Comparison of ENCODE assay signal across 13 mouse cellular contexts in the genomic region with DNA sequence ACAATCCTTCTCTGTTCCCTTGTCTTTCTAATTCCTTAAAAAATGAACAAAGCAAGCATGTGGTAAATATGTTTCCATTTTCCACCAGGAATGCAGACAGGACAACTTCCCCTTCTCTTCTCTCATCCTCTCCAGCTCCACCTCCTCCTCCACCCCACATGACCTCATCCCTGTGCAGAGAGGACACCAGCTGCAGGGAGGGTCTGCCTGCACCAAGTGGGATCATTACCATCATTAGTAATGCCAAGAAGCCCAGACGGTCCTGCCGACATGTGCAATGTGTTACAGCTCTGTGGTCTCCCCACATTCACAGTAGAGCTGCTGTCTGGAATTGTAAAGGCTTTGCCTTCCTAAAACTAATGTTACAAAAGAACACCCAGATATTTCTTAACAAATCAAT.
A peak's percentile ranks its signal among the peaks of the same experiment; 100 is the strongest.
DNase-seq lines count a peak whose midpoint lies in the region; ATAC-seq lines count a peak whose summit lies in the region.
"Had no signal": no experiment of that assay in that cellular context is flagged by ENCODE, and none has a peak within 500 bp of the region (broad histone marks: within the 10 kb centered on the region; RNA-seq: fewer than 3 reads in every experiment).

No protein-coding gene starts in this region.

- H3K36me3 ChIP-seq in heart, embryonic 13.5 days: no peaks in the 10 kb centered on the region
- H3K36me3 ChIP-seq in forebrain, embryonic 16.5 days (ENCODE audit: control insufficient read depth, insufficient read depth): no peaks in the 10 kb centered on the region

- H3K4me1 ChIP-seq in heart, embryonic 13.5 days: peaks cover 43% of the 10 kb centered on the region
- 0 out of 2 replicates have a peak, but pooled peaks cover 3% of the 10 kb centered on the region for H3K4me1 ChIP-seq in forebrain, embryonic 16.5 days (replicated peaks; ENCODE audit: control insufficient read depth, insufficient read depth, low read length)

- ATAC-seq in heart, embryonic 13.5 days (ENCODE audit: extremely low read depth, insufficient number of reproducible peaks, low FRiP score, low TSS enrichment): no peak
- ATAC-seq in forebrain, embryonic 16.5 days: peak; percentile 45; the same call in 1 of the 2 replicates

- H3K4me2 ChIP-seq in heart, embryonic 13.5 days: no peak overlapping the region
- no peak overlapping the region for H3K4me2 ChIP-seq in forebrain, embryonic 16.5 days (ENCODE audit: low read length)

- peak; percentile 18 to 36 for DNase-seq in cerebellum, postnatal 14 days
- no peak for DNase-seq in cerebellum, adult 8-10 months
- no peak for DNase-seq in heart, adult 8-10 months (ENCODE audit: low spot score)
- peak; percentile 56 for DNase-seq in 3T3-L1 (ENCODE audit: low read depth, low spot score)
- no peak for DNase-seq in natural killer cell, adult 2 months (ENCODE audit: low spot score in 2 of 2)
- DNase-seq in layer of hippocampus, adult 8-10 months (ENCODE audit: low spot score in 2 of 2): no peak
- DNase-seq: heart, postnatal 14 days; kidney, adult 8-10 months; retina, postnatal 1 day; thymus, postnatal 25 days had no signal

- H3K27me3 ChIP-seq in heart, embryonic 13.5 days (replicated peaks): no peaks in the 10 kb centered on the region
- no peaks in the 10 kb centered on the region for H3K27me3 ChIP-seq in forebrain, embryonic 16.5 days (replicated peaks; ENCODE audit: control insufficient read depth, insufficient read depth, low read length)

- H3K27ac ChIP-seq in heart, embryonic 13.5 days (replicated peaks): 0 out of 2 replicates have a peak overlapping the region, but pooled peaks have one; percentile 20
- no peak overlapping the region for H3K27ac ChIP-seq in forebrain, embryonic 16.5 days (ENCODE audit: low read length)

- H3K9ac ChIP-seq in heart, embryonic 13.5 days: no peak overlapping the region
- no peak overlapping the region for H3K9ac ChIP-seq in forebrain, embryonic 16.5 days (replicated peaks; ENCODE audit: low read depth, low read length)

- H3K9me3 ChIP-seq in heart, embryonic 13.5 days: peaks cover 7% of the 10 kb centered on the region; the same call in 1 of the 2 replicates
- H3K9me3 ChIP-seq in forebrain, embryonic 16.5 days (ENCODE audit: control insufficient read depth, low read length): no peaks in the 10 kb centered on the region
- H3K9me3 ChIP-seq: G1E had no signal

- no peak overlapping the region for H3K4me3 ChIP-seq in heart, embryonic 13.5 days
- H3K4me3 ChIP-seq in forebrain, embryonic 16.5 days (replicated peaks; ENCODE audit: low read length): no peak overlapping the region

- 50% methylated on average over 2 of the region's 2 CpGs for WGBS in heart, embryonic 13.5 days
- 51% methylated on average over 2 of the region's 2 CpGs for WGBS in forebrain, embryonic 16.5 days

Comparison
In these comparisons a context has a peak if more than half of its experiments do, and no peak if none do; other contexts are left out.
1. DNase-seq: peak in cerebellum, postnatal 14 days (2 of 2) and 3T3-L1 (single experiment); none in cerebellum, adult 8-10 months (single experiment), heart, adult 8-10 months (single experiment), natural killer cell, adult 2 months (0 of 2) and layer of hippocampus, adult 8-10 months (0 of 2).